Mouse (Mus musculus) induced T-regulatory cell, adult 2 months (primary cell): ENCODE data around the gene Gm21961.
"Not testable (repeated sequence)": the region's sequence is repeated elsewhere in the genome, so short reads cannot be mapped to it uniquely, and the experiment has no call there.

Experiments used
- DNase-seq: peaks from one replicate; pipeline ENCODE4 v3.0.0-alpha.2; 2012; ENCODE audit warnings: low read depth

The Gm21961 gene

DNA sequence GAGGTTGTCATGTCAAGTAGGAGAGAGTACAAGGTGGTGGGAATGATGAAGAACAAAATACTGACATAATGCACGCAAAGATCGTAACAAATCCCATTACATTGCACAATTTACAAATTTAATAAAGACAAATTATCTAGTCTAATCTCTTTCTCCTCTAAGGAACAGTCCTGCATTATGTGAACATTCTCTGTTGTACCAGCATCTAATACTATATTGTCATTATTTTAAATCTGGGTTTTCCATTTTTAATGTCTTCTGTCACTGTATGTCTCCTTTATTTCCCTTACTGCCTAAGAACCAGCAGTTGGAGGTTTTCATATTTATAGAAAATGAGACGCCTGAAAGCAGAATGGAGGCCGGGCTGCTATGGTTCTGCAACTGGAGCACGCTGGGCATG lies at the start of gene Gm21961:
TSS of gene Gm21961 (minus strand) at position 101 of the 400 bp plus-strand sequence.
- no peak for DNase-seq

DNA sequence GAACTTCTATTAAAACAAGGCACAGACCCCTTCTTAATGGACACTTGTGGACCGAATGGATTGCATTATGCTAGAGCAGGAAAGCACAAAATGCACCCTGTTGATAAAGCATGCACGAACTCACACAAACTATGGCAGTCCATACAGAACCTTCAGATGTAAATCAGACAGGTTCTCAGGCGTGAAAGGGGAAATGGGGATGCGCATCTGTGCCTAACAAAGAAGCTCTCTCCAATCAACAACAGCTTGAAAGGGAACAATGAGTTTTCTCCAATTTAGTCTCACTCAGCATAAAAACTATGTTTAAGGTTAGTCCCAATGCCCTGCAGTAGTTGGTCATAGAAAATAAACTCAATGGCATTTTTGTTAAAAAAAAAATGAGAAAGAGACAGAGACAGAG lies 27.3 kb upstream of the Gm21961 start:
- DNase-seq, result no peak

DNA sequence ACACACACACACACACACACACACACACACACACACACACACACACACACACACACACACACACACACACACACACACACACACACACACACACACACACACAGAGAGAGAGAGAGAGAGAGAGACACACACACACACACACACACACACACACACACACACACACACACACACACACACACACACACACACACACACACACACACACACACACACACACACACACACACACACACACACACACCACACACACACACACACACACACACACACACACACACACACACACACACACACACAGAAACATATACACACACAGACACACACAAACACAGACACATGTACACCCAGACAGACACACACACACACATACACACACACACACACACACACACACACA lies 24.5 kb upstream of the Gm21961 start:
- not testable (repeated sequence) for DNase-seq

DNA sequence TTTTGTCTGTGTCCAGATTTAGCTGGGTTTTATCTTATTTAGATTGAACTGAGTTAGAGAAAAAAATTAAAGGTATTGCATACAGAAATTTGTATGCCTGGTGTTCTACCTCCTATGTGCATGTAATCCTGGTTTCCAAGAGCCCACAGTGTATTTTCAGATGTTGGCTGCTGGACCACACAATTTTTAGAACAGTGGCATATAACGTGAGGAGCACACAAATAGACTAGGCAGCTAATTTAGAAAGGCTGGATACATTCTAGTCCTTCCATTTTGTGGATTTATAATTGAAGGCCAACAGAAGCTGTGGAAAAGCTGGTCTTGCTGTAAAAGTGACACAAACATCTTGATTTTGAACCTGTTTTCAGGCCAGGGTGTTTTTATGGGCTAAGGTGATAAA lies 3.3 kb upstream of the Gm21961 start:
- no peak for DNase-seq

DNA sequence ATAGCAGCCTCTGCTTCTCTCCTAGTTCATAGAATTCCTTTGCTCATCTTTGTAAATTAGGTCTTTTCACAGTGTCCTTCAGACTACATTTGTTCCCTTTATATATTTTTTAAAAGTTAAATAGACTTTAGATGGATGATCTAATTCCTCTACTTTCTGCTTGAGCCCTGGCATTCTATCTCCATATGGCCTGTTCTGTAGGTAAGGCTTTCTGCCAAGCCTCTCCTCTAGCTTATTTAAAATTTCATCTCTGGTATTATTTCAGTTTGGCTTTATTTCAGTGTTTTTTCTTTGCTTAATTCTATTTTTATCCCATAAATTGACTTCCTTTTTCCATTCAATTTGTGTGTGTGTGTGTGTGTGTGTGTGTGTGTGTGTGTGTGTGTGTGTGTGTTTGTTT lies 8.5 kb downstream of the Gm21961 start:
- DNase-seq, result no peak

DNA sequence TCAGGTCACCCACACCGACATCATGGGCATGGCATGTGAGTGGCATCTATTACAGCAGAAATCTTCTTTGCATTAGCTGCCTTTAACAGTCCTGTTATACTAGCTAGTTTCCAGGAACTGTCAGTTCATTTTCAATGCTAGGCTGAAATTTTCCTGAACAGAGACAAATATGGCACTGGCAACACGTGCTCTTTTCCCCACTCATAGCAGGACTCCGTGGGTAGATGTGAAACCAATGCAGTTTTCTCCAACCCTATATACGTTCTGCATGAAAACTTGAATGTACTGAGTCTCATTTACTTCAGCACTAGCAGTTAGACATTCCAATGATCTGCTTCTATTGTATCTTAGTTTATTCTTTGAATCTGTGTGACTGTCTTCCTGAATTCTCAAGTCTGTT lies 20.2 kb downstream of the Gm21961 start:
- DNase-seq, result no peak

DNA sequence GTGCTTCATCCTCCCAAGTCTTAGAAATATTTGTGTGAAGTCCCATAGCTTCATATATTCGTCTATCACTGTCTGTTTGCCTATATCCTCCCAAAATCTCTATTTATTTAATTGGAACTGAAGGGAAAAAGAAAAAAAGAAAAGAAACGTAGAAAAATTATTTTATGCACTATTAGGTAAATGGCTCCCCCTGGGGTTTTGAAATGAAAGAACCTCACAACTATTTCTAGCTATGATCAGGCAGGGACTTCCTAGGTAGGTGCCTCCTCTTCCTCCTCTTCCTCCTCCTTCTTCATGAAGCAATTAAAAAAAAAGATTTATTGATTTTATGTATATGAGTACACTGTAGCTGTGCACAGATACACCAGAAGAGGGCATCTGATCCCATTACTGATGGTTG lies 34.7 kb downstream of the Gm21961 start:
- DNase-seq, result no peak

DNA sequence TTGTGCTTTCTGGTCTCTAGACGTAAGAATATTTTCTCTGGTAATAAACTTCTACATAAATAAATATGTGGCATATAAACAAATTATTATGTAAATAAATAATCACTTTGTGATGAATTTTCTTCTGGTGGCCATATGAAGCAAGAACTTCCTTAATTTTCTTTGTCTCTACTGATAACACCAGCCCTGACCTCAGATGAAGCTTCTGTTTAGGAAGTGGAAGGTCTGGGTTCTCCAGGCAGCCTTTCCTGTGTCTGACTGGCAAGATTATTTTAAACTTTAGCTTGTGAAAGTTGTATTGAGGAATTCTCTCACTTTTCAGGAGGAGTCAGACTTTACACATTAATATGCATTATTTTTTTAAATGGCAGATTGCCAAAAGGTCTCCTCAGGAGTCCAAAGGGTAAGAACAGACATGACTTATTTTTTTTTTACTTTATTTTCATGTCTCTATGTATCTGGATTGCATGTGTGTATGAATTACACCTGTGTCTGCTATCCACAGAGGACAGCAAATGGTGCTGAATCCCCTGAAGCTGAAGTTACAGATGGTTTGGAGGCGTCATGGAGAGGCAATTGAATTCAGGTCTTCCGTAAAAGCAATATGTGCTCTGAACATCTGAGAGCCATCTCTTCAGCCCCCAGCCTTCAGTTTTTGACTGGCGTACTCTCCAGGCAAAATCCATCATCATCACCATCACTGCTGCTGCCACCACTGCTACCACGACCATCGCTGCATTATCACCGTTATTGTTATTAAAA lies 38.5 kb downstream of the Gm21961 start:
- no peak for DNase-seq
